Mouse (Mus musculus) hindbrain, embryonic 14.5 days (tissue): Measurements from ENCODE around the gene Amy2a2. TPM values are rescaled to one million over a fixed set of nuclear protein-coding genes. Genes with fewer than 3 reads are reported as not detected.
"Not testable (repeated sequence)": the region's sequence is repeated elsewhere in the genome, so short reads cannot be mapped to it uniquely, and the experiment has no call there.

ENCODE experiments used
- ATAC-seq: fragments of 200-750 bp; cut with Nextera tagmentation; 2 replicates; pipeline ENCODE4 v1.8.0; 2017; ENCODE audit warnings: moderate number of reproducible peaks, mild to moderate bottlenecking, moderate TSS enrichment, moderate library complexity; ENCODE audit not compliant: low FRiP score
- DNase-seq: peaks from one replicate; pipeline ENCODE4 v3.0.0-alpha.2; 2015; ENCODE audit warnings: low spot score
- H3K27ac ChIP-seq: fragments of 300-500 bp; sonication (generic); 2 replicates; pipeline ENCODE4 v1.5.1; 2014; ENCODE audit warnings: mild to moderate bottlenecking, moderate library complexity
- H3K27me3 ChIP-seq: fragments of 300-500 bp; sonication (generic); 2 replicates; pipeline ENCODE4 v1.6.1; 2014; ENCODE audit warnings: mild to moderate bottlenecking, low read length, mixed read lengths; ENCODE audit not compliant: control insufficient read depth, insufficient read depth
- H3K36me3 ChIP-seq: fragments of 300-500 bp; sonication (generic); replicated peaks from 2 replicates; pipeline ENCODE4 v1.6.1; 2014; ENCODE audit not compliant: control insufficient read depth, insufficient read depth
- H3K4me1 ChIP-seq: fragments of 300-500 bp; sonication (generic); replicated peaks from 2 replicates; pipeline ENCODE4 v1.6.1; 2014; ENCODE audit warnings: antibody characterized with exemption, low read length, mixed read lengths; ENCODE audit not compliant: control insufficient read depth, insufficient read depth
- H3K4me2 ChIP-seq: fragments of 300-500 bp; sonication (generic); replicated peaks from 2 replicates; pipeline ENCODE4 v1.6.1; 2014; ENCODE audit warnings: mild to moderate bottlenecking, moderate library complexity
- H3K4me3 ChIP-seq: fragments of 300-500 bp; sonication (generic); replicated peaks from 2 replicates; pipeline ENCODE4 v1.5.1; 2014; ENCODE audit warnings: mild to moderate bottlenecking, low read length
- H3K9ac ChIP-seq: fragments of 300-500 bp; sonication (generic); 2 replicates; pipeline ENCODE4 v1.6.1; 2014
- H3K9me3 ChIP-seq: fragments of 300-500 bp; sonication (generic); 2 replicates; pipeline ENCODE4 v1.6.1; 2016; ENCODE audit warnings: low read length; ENCODE audit not compliant: control insufficient read depth
- WGBS: fragments of 180-500 bp; shearing (Covaris S2); extraction: QIAGEN DNeasy Blood & Tissue Kit; methylation state at CpG from one replicate; pipeline ENCODE4 v1.1.7; 2014; 5-methylcytosine and 5-hydroxymethylcytosine counted together
- polyA plus RNA-seq: library from polyadenylated mRNA; unstranded; fragments of >200 nt; fragmentation: Nextera tagmentation; extraction: Ambion mirVana; gene quantifications from 2 replicates; pipeline ENCODE4 v1.2.1, GENCODE M21; 2014

The Amy2a2 gene
- polyA plus RNA-seq: not detected in 2 replicates

DNA sequence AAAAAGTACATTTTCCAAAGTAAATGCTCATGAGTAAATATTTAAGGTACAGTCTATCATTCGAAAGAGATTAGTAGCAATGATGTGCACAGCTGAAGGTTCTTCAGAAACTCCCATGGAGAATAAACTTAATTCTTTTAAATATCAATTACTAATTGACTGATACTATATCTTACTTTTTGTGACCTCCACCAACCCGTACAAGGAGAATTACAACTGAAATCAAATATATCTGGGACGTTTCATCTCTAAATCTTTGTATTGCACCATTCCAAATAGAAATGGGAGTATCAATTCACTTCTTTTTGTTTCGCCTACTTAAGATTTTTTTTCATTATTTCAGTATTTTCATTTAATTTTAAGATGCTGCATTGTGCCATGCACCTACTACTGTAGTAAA lies at the start of gene Amy2a2:
Amy2a2 (minus strand) TSS at position 101 of the 400 bp plus-strand sequence.
- H3K4me2 ChIP-seq, H3K4me3 ChIP-seq, H3K36me3 ChIP-seq, H3K27ac ChIP-seq, ATAC-seq, H3K9me3 ChIP-seq, H3K4me1 ChIP-seq, H3K27me3 ChIP-seq, H3K9ac ChIP-seq, DNase-seq: not testable (repeated sequence)
- WGBS: no CpG with 5 or more reads among the region's 4 CpGs

DNA sequence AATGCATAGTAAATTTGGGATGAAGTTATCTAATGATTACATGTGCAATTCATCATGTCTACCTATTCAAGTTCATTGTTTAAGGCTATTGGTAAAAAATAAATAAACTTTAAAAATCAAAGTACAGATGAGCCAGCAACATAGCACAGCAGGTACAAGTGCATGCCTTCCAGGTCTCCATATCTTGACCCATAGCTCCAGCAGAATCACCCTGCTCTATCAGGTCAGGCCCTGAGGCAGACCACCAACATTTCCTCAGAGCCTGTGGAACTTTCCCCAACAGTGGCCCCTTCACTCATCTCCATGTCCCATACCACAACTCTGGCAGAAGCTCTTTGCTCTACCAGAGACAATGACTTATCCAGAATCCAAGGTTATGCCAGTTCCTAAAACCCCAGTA lies 11.0 kb downstream of the Amy2a2 start:
- not testable (repeated sequence) for DNase-seq, H3K36me3 ChIP-seq, H3K9me3 ChIP-seq, H3K4me2 ChIP-seq, H3K9ac ChIP-seq, H3K27me3 ChIP-seq, H3K4me3 ChIP-seq, H3K4me1 ChIP-seq, H3K27ac ChIP-seq
- ATAC-seq: peak; percentile 21; the same call in 1 of the 2 replicates

DNA sequence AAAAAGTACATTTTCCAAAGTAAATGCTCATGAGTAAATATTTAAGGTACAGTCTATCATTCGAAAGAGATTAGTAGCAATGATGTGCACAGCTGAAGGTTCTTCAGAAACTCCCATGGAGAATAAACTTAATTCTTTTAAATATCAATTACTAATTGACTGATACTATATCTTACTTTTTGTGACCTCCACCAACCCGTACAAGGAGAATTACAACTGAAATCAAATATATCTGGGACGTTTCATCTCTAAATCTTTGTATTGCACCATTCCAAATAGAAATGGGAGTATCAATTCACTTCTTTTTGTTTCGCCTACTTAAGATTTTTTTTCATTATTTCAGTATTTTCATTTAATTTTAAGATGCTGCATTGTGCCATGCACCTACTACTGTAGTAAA lies 32.5 kb downstream of the Amy2a2 start, which contains the start of gene Amy2a3:
Amy2a3 (minus strand) TSS at position 101 of the 400 bp plus-strand sequence.
- WGBS: no CpG with 5 or more reads among the region's 4 CpGs
- H3K27ac ChIP-seq, H3K4me3 ChIP-seq, H3K9me3 ChIP-seq, H3K9ac ChIP-seq, DNase-seq, H3K4me2 ChIP-seq, H3K36me3 ChIP-seq, H3K4me1 ChIP-seq, H3K27me3 ChIP-seq, ATAC-seq: not testable (repeated sequence)

DNA sequence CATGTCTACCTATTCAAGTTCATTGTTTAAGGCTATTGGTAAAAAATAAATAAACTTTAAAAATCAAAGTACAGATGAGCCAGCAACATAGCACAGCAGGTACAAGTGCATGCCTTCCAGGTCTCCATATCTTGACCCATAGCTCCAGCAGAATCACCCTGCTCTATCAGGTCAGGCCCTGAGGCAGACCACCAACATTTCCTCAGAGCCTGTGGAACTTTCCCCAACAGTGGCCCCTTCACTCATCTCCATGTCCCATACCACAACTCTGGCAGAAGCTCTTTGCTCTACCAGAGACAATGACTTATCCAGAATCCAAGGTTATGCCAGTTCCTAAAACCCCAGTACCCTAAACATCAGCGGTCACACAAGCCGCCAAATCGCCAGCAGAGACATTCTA lies 43.5 kb downstream of the Amy2a2 start:
- H3K4me1 ChIP-seq, DNase-seq, H3K36me3 ChIP-seq, H3K4me3 ChIP-seq, H3K9me3 ChIP-seq, H3K4me2 ChIP-seq, ATAC-seq, H3K9ac ChIP-seq, H3K27me3 ChIP-seq, H3K27ac ChIP-seq: not testable (repeated sequence)
- no CpG with 5 or more reads among the region's 3 CpGs for WGBS

Other genes with a start within 250 kb of the Amy2a2 start
- gene Amy2a5, start 97.8 kb downstream of the Amy2a2 start, polyA plus RNA-seq: 0.05 and 0.07 TPM in 2 replicates
- gene Amy2a4, start 65.2 kb downstream of the Amy2a2 start, polyA plus RNA-seq: not detected in 2 replicates
- gene Amy2a3, start 32.6 kb downstream of the Amy2a2 start, polyA plus RNA-seq: not detected in 2 replicates
- not detected in 2 replicates for gene Amy2a1, start 175.8 kb upstream of the Amy2a2 start, polyA plus RNA-seq